In genomic region chr14:46613211-46613610, GRCm38 (mm10) we compare ENCODE assay signal across 19 mouse cellular contexts.
"Had no signal": no experiment of that assay in that cellular context is flagged by ENCODE, and none has a peak within 500 bp of the region (broad histone marks: within the 10 kb centered on the region; RNA-seq: fewer than 3 reads in every experiment).

No protein-coding gene starts in this region.

- H3K9me3 ChIP-seq: kidney, embryonic 15.5 days; midbrain, embryonic 10.5 days; midbrain, embryonic 15.5 days; neural tube, embryonic 12.5 days; neural tube, embryonic 15.5 days; stomach, embryonic 15.5 days had no signal

- H3K27me3 ChIP-seq: kidney, embryonic 15.5 days; midbrain, embryonic 15.5 days; neural tube, embryonic 12.5 days; neural tube, embryonic 15.5 days; stomach, embryonic 15.5 days had no signal

- H3K4me2 ChIP-seq: kidney, embryonic 15.5 days; midbrain, embryonic 15.5 days; neural tube, embryonic 12.5 days; neural tube, embryonic 15.5 days; stomach, embryonic 15.5 days had no signal

- H3K9ac ChIP-seq: kidney, embryonic 15.5 days; liver, embryonic 14.5 days; midbrain, embryonic 15.5 days; neural tube, embryonic 12.5 days; neural tube, embryonic 15.5 days; stomach, embryonic 15.5 days had no signal

- H3K4me1 ChIP-seq: kidney, embryonic 15.5 days; midbrain, embryonic 10.5 days; midbrain, embryonic 15.5 days; neural tube, embryonic 12.5 days; neural tube, embryonic 15.5 days; stomach, embryonic 15.5 days had no signal

- H3K4me3 ChIP-seq: kidney, embryonic 15.5 days; midbrain, embryonic 10.5 days; midbrain, embryonic 15.5 days; neural tube, embryonic 12.5 days; neural tube, embryonic 15.5 days; stomach, embryonic 15.5 days had no signal

- H3K36me3 ChIP-seq: kidney, embryonic 15.5 days; midbrain, embryonic 10.5 days; midbrain, embryonic 15.5 days; neural tube, embryonic 12.5 days; neural tube, embryonic 15.5 days; stomach, embryonic 15.5 days had no signal

- ATAC-seq: inflammation-experienced regulatory T-cells, adult 6 months; midbrain, embryonic 15.5 days had no signal

- DNase-seq: kidney, adult 11 months; kidney, adult 8-10 months; kidney, postnatal 10 days; kidney, postnatal 4 days; left cerebral cortex, postnatal 4 days; lung, adult 18-20 months; right cerebral cortex, adult 18-20 months; right cerebral cortex, postnatal 14 days; spleen, adult 18-20 months; thymus, postnatal 25 days had no signal

- H3K27ac ChIP-seq: kidney, embryonic 15.5 days; liver, embryonic 14.5 days; macrophage; midbrain, embryonic 10.5 days; midbrain, embryonic 15.5 days; neural tube, embryonic 12.5 days; neural tube, embryonic 15.5 days; stomach, embryonic 15.5 days had no signal
